Comparison of ENCODE assay signal across 12 mouse cellular contexts in the genomic region with DNA sequence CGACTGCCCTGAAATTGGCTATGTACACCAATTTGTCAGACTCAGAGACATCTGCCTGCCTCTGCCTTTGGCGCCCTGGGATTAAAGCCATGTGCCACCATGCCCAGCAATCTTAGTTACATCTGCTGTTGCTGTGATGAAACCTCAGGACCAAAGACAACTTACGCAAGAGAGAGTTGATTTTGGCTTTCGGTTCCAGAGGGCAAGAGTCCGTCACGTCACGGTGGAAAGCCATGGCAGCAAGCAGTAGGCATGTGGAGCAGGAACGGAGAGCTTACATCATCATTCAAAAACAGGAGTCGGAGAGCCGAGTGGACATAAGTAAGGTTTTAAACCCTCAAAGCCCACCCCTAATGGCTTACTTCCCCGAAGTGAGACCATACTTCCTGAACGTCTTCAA. TPM values are rescaled to one million over a fixed set of nuclear protein-coding genes. Genes with fewer than 3 reads are reported as not detected.
DNase-seq lines count a peak whose midpoint lies in the region; ATAC-seq and TF ChIP-seq lines count a peak whose summit lies in the region.
"Had no signal": no experiment of that assay in that cellular context is flagged by ENCODE, and none has a peak within 500 bp of the region (broad histone marks: within the 10 kb centered on the region; RNA-seq: fewer than 3 reads in every experiment).

No protein-coding gene starts in this region.

- H3K27ac ChIP-seq in liver, embryonic 12.5 days = peak overlapping the region; percentile 70
- H3K27ac ChIP-seq: forebrain, embryonic 12.5 days; hindbrain, postnatal 0 days; limb, embryonic 10.5 days had no signal

- DNase-seq in 3134 (ENCODE audit: extremely low read depth, insufficient read length, low spot score) = peak; percentile 63
- DNase-seq in induced T-regulatory cell, adult 2 months (ENCODE audit: low read depth) = peak; percentile 61
- DNase-seq in heart, adult 11 months = no peak
- DNase-seq in MN1 (ENCODE audit: low spot score) = no peak
- DNase-seq in layer of hippocampus, adult 8-10 months (ENCODE audit: low spot score in 2 of 2) = no peak
- DNase-seq: embryo, embryonic 11 days; heart, adult 18-20 months had no signal

- H3K79me2 ChIP-seq in C2C12 (ENCODE audit: control insufficient read depth, insufficient read depth) = no peaks in the 10 kb centered on the region

- peak overlapping the region; percentile 50 for H3K4me2 ChIP-seq in liver, embryonic 12.5 days
- H3K4me2 ChIP-seq: forebrain, embryonic 12.5 days had no signal

- no peak overlapping the region for H3ac ChIP-seq in C2C12 (ENCODE audit: control insufficient read depth, insufficient read length, low read depth)

- no peak overlapping the region for H3K4me3 ChIP-seq in C2C12 (ENCODE audit: insufficient read depth, poor library complexity, severe bottlenecking)
- H3K4me3 ChIP-seq in liver, embryonic 12.5 days = no peak overlapping the region
- H3K4me3 ChIP-seq: forebrain, embryonic 12.5 days; limb, embryonic 10.5 days had no signal

- WGBS in liver, embryonic 12.5 days (ENCODE audit: insufficient replicate concordance) = 46% methylated on average over 12 of the region's 12 CpGs

- peaks cover 49% of the 10 kb centered on the region for H3K4me1 ChIP-seq in liver, embryonic 12.5 days
- H3K4me1 ChIP-seq: forebrain, embryonic 12.5 days had no signal

- no peak for TF ChIP-seq CTCF in C2C12 (IDR thresholded peaks at IDR 0.05; ENCODE audit: control insufficient read depth, insufficient read depth, insufficient read length)

- no peaks in the 10 kb centered on the region for H3K9me3 ChIP-seq in liver, embryonic 12.5 days (replicated peaks)
- H3K9me3 ChIP-seq: forebrain, embryonic 12.5 days; limb, embryonic 10.5 days had no signal

- peak; percentile 25; the same call in 1 of the 2 replicates for ATAC-seq in liver, embryonic 12.5 days
- ATAC-seq: hindbrain, postnatal 0 days had no signal

- H3K79me3 ChIP-seq in C2C12 (ENCODE audit: low read depth) = no peaks in the 10 kb centered on the region

- H3K36me3 ChIP-seq in C2C12 (ENCODE audit: control insufficient read depth, insufficient read depth) = no peaks in the 10 kb centered on the region
- H3K36me3 ChIP-seq in liver, embryonic 12.5 days = no peaks in the 10 kb centered on the region
- H3K36me3 ChIP-seq: forebrain, embryonic 12.5 days; limb, embryonic 10.5 days had no signal

- H3K9ac ChIP-seq in liver, embryonic 12.5 days = no peak overlapping the region; the same call in 1 of the 2 replicates
- H3K9ac ChIP-seq: forebrain, embryonic 12.5 days had no signal

- no peaks in the 10 kb centered on the region for H3K27me3 ChIP-seq in C2C12 (ENCODE audit: control insufficient read depth, insufficient read depth, insufficient read length)
- no peaks in the 10 kb centered on the region for H3K27me3 ChIP-seq in liver, embryonic 12.5 days (replicated peaks)
- H3K27me3 ChIP-seq: forebrain, embryonic 12.5 days had no signal

TF ChIP-seq in C2C12, 6 proteins besides CTCF, POLR2A, EP300 and RAD21:
- TF ChIP-seq CEBPB (IDR thresholded peaks at IDR 0.05; ENCODE audit: low read depth) (peak; percentile 8), MYOG (IDR thresholded peaks at IDR 0.05; ENCODE audit: control insufficient read depth, extremely low read depth, insufficient read length) (no peak)

RNA-seq across cellular contexts. Expression of gene Ppp2r5a, which starts 42.3 kb away (rescaled TPM):
- polyA plus RNA-seq in C2C12 (2012; fragmentation: generic; extraction: Trizol) = 21.5 TPM
- 33.1 and 33.9 TPM in 2 replicates for polyA plus RNA-seq in liver, embryonic 12.5 days (2016; fragmentation: Nextera tagmentation; extraction: Ambion mirVana)
- 10 to 100 TPM; 65.1 to 76.6 (median 70.6) TPM for total RNA-seq in layer of hippocampus, adult 8-10 months (2022)

Comparison
In these comparisons a context has a peak if more than half of its experiments do, and no peak if none do; other contexts are left out.
1. DNase-seq: peak in 3134 (single experiment) and induced T-regulatory cell, adult 2 months (single experiment); none in heart, adult 11 months (single experiment), MN1 (single experiment) and layer of hippocampus, adult 8-10 months (0 of 2).